Mouse (Mus musculus): Measurements from ENCODE around the gene Itgb3bp. TPM values are rescaled to one million over a fixed set of nuclear protein-coding genes. Genes with fewer than 3 reads are reported as not detected.

The Itgb3bp gene
- polyA plus RNA-seq, 1 experiment = 0.52 TPM

DNA sequence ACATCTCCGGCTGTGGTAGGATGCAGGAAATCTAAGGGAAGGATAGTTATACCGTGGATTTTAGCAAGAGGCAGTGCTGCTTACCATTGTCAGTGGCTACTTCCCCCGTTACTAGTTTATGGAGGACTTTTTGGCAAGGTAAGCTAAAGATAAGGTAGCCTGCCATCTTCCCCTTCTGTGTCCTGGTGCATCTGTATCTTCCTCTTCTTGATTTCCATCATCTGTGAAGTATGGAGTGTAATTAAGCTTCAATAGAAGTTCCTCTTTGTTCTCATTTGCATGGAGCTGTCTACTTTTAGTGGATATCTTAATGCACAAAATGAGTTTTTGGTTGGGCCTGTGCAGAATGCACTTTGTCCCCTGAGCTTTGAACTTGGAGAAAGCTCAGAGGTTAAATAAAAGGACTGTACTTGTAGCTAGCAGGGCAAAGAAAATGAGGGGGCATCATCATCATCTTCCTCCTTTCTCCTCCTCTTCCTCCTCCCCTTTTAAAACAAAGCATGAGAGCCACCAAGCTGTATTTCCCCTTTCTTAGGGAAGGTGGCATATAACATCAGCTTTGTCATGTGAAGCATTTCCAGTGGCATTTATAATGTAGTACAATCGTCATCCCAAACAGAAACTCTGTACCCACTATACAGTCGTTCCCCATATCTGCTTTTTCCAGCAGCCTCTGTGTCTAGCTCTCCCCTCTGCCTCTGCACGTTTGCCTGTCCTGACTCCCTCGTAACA, 28.6 kb upstream of the Itgb3bp start:
- Histone ChIP-seq H3K4me1 (ENCODE audit: control insufficient read depth, insufficient read depth, low read length) (no peaks in the 10 kb centered on the region; the same call in 1 of the 2 replicates), H3K4me3 (replicated peaks; ENCODE audit: extremely low read depth, low read depth, low read length) (no peak overlapping the region)
- DNase-seq = no peak
- no peak for TF ChIP-seq POLR2A (IDR thresholded peaks at IDR 0.05; ENCODE audit: borderline replicate concordance, extremely low read depth, low read depth, low read length)
- TF ChIP-seq CTCF (IDR thresholded peaks at IDR 0.05; ENCODE audit: insufficient read depth, low read length) = no peak
- 73% methylated on average over 7 of the region's 7 CpGs for WGBS

DNA sequence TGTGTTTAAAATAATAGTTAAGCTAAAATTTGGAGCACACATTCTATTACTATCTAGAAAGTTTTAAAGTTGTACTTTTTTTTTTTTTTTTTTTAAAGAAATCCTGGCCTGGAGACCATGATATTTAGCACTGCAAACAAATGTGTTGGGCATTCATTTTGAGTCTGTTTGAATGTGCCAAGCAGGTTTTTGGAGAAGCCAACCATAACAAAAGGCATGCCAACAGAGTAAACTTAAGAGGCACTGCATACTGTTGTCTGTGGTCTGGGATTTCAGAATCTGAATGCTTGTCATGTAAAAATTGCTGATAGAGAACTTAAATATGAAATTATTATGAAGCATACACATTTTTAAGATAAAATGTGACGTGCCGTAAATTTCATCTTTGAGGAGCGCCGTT, 27.6 kb upstream of the Itgb3bp start:
- H3K4me3 ChIP-seq (replicated peaks; ENCODE audit: extremely low read depth, low read depth, low read length) = no peak overlapping the region
- DNase-seq = no peak
- H3K4me1 ChIP-seq (ENCODE audit: control insufficient read depth, insufficient read depth, low read length) = no peaks in the 10 kb centered on the region; the same call in 1 of the 2 replicates
- WGBS = 83% methylated on average over 4 of the region's 4 CpGs
- TF ChIP-seq POLR2A (IDR thresholded peaks at IDR 0.05; ENCODE audit: borderline replicate concordance, extremely low read depth, low read depth, low read length) = no peak
- no peak for TF ChIP-seq CTCF (IDR thresholded peaks at IDR 0.05; ENCODE audit: insufficient read depth, low read length)

DNA sequence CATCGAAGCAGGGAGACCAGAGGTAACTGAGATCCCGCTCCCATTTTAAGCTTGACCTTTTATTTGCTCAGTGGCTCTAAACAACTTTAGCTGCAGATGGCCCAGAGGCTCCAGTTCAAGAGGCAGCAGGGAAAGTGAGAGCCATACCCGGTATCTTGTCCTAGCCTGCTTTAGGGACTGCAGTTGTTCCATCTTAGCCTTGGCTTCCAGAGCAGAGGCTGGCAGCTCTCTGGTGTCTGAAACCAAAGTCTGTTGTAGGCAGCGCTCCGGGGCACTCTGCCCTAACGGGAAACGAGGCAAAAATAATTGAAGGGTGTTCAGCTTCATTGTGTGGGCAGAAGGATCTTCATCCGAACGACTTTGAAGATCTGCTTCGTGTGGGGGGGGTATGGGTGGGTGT, 25.8 kb upstream of the Itgb3bp start:
- Histone ChIP-seq H3K4me3 (replicated peaks; ENCODE audit: extremely low read depth, low read depth, low read length) (no peak overlapping the region), H3K4me1 (ENCODE audit: control insufficient read depth, insufficient read depth, low read length) (no peaks in the 10 kb centered on the region; the same call in 1 of the 2 replicates)
- 82% methylated on average over 10 of the region's 10 CpGs for WGBS
- no peak for DNase-seq
- TF ChIP-seq POLR2A (IDR thresholded peaks at IDR 0.05; ENCODE audit: borderline replicate concordance, extremely low read depth, low read depth, low read length) (no peak), CTCF (IDR thresholded peaks at IDR 0.05; ENCODE audit: insufficient read depth, low read length) (no peak)

DNA sequence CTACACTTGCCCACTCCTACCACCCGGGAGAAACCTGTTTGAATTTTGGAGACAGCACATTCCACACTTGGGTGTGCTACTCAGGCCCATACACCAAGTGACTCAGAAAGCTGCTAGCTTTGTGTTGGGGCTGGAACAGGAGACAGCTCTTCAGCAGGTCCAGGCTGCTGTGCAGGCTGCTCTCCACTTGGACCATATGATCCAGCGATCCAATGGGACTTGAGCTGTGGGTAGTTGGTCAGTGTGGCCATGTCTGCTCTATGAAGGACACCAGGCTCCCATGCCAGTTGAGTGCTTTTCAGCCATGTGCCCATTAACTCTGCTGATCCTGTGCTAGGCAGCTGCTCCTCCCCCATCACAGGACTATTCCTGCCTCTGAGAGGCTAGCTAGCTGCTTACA, 24.3 kb upstream of the Itgb3bp start:
- TF ChIP-seq POLR2A (IDR thresholded peaks at IDR 0.05; ENCODE audit: borderline replicate concordance, extremely low read depth, low read depth, low read length) = no peak
- no peak for TF ChIP-seq CTCF (IDR thresholded peaks at IDR 0.05; ENCODE audit: insufficient read depth, low read length)
- no peak for DNase-seq
- no peak overlapping the region for H3K4me3 ChIP-seq (replicated peaks; ENCODE audit: extremely low read depth, low read depth, low read length)
- 77% methylated on average over 2 of the region's 2 CpGs for WGBS
- H3K4me1 ChIP-seq (ENCODE audit: control insufficient read depth, insufficient read depth, low read length) = no peaks in the 10 kb centered on the region; the same call in 1 of the 2 replicates

DNA sequence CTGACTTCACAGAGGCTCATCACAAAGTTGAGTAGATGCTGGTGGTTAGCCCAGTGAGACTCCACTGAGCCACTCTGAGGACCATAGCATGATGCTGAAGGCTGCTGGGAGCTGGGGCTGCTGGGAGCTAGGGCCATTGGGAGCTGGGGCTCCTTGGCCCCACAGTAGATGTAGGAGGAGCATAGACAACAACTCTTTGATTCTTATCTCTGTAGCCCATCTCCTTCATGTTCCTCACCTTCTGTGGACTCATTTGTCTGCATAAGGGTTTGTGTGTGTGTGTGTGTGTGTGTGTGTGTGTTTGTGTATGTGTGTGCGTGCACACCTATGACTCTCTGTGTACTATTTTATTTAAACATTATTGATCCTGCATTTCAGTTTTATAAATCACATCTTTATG, 18.3 kb upstream of the Itgb3bp start:
- DNase-seq = no peak
- 92% methylated on average over 1 of the region's 1 CpGs for WGBS
- TF ChIP-seq POLR2A (IDR thresholded peaks at IDR 0.05; ENCODE audit: borderline replicate concordance, extremely low read depth, low read depth, low read length) (no peak), CTCF (IDR thresholded peaks at IDR 0.05; ENCODE audit: insufficient read depth, low read length) (no peak)
- no peaks in the 10 kb centered on the region; the same call in 1 of the 2 replicates for H3K4me1 ChIP-seq (ENCODE audit: control insufficient read depth, insufficient read depth, low read length)
- H3K4me3 ChIP-seq (replicated peaks; ENCODE audit: extremely low read depth, low read depth, low read length) = no peak overlapping the region

DNA sequence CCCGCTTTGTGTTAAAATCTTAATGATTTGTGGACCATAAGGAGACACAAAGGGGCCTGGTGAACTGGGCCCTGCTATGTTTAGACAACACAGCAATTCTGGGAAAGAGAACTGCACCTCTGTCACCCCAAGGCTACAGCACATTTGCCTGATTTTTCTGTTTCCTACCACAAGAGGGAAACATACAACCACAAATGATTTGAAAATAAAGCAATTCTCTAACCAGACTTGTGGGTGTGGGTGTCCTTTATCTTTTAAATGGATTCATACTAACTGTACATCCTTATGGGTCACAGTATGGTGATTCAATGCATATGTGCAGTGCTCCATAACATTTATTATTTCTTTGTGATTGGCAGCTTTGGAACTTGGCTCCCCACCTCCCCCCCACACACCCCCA, 17.6 kb upstream of the Itgb3bp start:
- no peak for TF ChIP-seq POLR2A (IDR thresholded peaks at IDR 0.05; ENCODE audit: borderline replicate concordance, extremely low read depth, low read depth, low read length)
- TF ChIP-seq CTCF (IDR thresholded peaks at IDR 0.05; ENCODE audit: insufficient read depth, low read length) = no peak
- 50% methylated on average over 1 of the region's 1 CpGs for WGBS
- no peak overlapping the region for H3K4me3 ChIP-seq (replicated peaks; ENCODE audit: extremely low read depth, low read depth, low read length)
- H3K4me1 ChIP-seq (ENCODE audit: control insufficient read depth, insufficient read depth, low read length) = no peaks in the 10 kb centered on the region; the same call in 1 of the 2 replicates
- DNase-seq = no peak

DNA sequence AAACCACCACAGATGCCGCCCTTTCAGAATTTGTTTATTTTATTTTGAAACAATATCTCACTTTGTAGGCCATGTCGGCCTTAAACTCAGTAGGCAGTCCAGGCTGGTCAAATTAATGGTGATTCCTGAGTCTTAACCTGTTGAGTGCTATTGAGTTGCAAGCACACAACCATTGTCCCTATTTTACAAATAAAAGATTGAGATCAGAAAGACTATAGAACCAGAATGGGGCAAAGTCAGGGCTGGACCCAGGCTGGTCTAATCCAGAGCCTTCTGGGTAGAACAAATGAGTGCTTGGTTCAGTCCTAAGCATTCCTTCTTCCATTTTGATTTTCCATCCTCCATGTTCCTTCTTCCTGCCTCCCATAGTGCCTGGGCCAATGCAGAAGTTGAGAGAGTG, 16.9 kb upstream of the Itgb3bp start:
- 89% methylated on average over 2 of the region's 2 CpGs for WGBS
- Histone ChIP-seq H3K4me3 (replicated peaks; ENCODE audit: extremely low read depth, low read depth, low read length) (no peak overlapping the region), H3K4me1 (ENCODE audit: control insufficient read depth, insufficient read depth, low read length) (no peaks in the 10 kb centered on the region; the same call in 1 of the 2 replicates)
- no peak for DNase-seq
- TF ChIP-seq CTCF (IDR thresholded peaks at IDR 0.05; ENCODE audit: insufficient read depth, low read length) (no peak), POLR2A (IDR thresholded peaks at IDR 0.05; ENCODE audit: borderline replicate concordance, extremely low read depth, low read depth, low read length) (no peak)

DNA sequence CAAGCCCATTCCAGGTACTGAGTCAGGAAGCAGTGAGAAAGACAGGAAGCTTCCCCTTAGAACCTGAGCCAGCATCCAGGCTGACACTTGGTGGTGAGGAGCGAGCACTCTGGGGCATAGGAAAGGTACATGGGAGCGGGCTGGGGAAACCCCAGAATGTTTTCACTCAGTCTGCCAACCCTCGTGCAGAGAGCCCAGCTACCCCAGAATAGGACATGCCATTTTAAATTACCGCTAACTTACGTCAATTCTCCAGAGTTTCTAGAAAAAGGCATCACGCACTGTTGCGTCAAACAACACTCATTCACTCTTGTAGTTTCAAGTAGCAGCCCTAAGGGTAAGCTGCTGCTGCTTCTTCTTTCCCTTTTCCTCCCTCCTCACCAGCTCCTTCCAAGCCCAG, 15.4 kb upstream of the Itgb3bp start:
- Histone ChIP-seq H3K4me3 (replicated peaks; ENCODE audit: extremely low read depth, low read depth, low read length) (no peak overlapping the region), H3K4me1 (ENCODE audit: control insufficient read depth, insufficient read depth, low read length) (peaks cover 4% of the 10 kb centered on the region; the same call in 1 of the 2 replicates)
- no peak for DNase-seq
- TF ChIP-seq CTCF (IDR thresholded peaks at IDR 0.05; ENCODE audit: insufficient read depth, low read length) (no peak), POLR2A (IDR thresholded peaks at IDR 0.05; ENCODE audit: borderline replicate concordance, extremely low read depth, low read depth, low read length) (no peak)
- 76% methylated on average over 7 of the region's 7 CpGs for WGBS

DNA sequence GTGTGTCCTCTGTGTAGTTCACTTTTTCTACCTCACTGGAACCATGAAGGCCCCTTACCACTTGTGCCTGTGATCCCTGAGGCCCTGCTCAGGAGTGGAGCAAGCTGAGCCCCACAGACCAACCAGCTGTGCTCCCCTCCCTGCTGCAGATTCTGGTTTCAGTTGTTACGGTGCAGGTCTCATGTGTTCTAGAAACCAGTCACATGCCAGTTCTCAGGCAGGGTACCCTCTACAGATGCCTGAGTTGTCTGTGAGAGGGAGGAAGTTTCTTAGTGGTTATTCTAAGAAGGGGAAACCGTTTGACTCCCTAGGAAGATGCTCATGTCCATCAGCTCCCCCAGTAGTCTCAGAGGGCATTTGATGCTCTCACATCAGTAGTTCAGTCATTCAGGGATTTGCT, 15.0 kb upstream of the Itgb3bp start:
- no peak for DNase-seq
- Histone ChIP-seq H3K4me3 (replicated peaks; ENCODE audit: extremely low read depth, low read depth, low read length) (no peak overlapping the region), H3K4me1 (ENCODE audit: control insufficient read depth, insufficient read depth, low read length) (peaks cover 4% of the 10 kb centered on the region; the same call in 1 of the 2 replicates)
- TF ChIP-seq CTCF (IDR thresholded peaks at IDR 0.05; ENCODE audit: insufficient read depth, low read length) (no peak), POLR2A (IDR thresholded peaks at IDR 0.05; ENCODE audit: borderline replicate concordance, extremely low read depth, low read depth, low read length) (no peak)
- WGBS = 65% methylated on average over 2 of the region's 2 CpGs

Measured in lung, adult 2 months (tissue).